Mouse (Mus musculus) cerebral cortex, adult 2 months (tissue): Measurements from ENCODE around the gene Ywhah.

Experiments used
- WGBS: fragments of 180-500 bp; shearing (Covaris S2); methylation state at CpG from one replicate; pipeline ENCODE4 v1.1.7; 2018; 5-methylcytosine and 5-hydroxymethylcytosine counted together

Ywhah gene

GRCm38 (mm10) chr5:33011132-33012106 is 7.2 kb upstream of the Ywhah start:
- 35% methylated on average over 15 of the region's 15 CpGs for WGBS

- WGBS = 91% methylated on average over 1 of the region's 1 CpGs
Observed at GRCm38 (mm10) chr5:33014096-33014495, 4.5 kb upstream of the Ywhah start.

GRCm38 (mm10) chr5:33015579-33015978 is 3.0 kb upstream of the Ywhah start:
- WGBS = 50% methylated on average over 5 of the region's 5 CpGs

- 3% methylated on average over 15 of the region's 15 CpGs for WGBS
Observed at GRCm38 (mm10) chr5:33018189-33018560, 441 bp upstream of the Ywhah start.

- under 1% methylated on average over 12 of the region's 12 CpGs for WGBS
Observed at GRCm38 (mm10) chr5:33019426-33019821, 808 bp downstream of the Ywhah start.

GRCm38 (mm10) chr5:33021622-33022021 is 3.0 kb downstream of the Ywhah start:
- 43% methylated on average over 2 of the region's 2 CpGs for WGBS

GRCm38 (mm10) chr5:33023337-33023736 is 4.7 kb downstream of the Ywhah start:
- WGBS = 38% methylated on average over 4 of the region's 4 CpGs

GRCm38 (mm10) chr5:33024474-33024873 is 5.9 kb downstream of the Ywhah start:
- 24% methylated on average over 5 of the region's 5 CpGs for WGBS

GRCm38 (mm10) chr5:33028656-33029055 is 10.0 kb downstream of the Ywhah start:
- 64% methylated on average over 2 of the region's 2 CpGs for WGBS

- 43% methylated on average over 4 of the region's 4 CpGs for WGBS
Observed at GRCm38 (mm10) chr5:33030425-33031175, 12.0 kb downstream of the Ywhah start.

GRCm38 (mm10) chr5:33032036-33032773 is 13.6 kb downstream of the Ywhah start:
- 72% methylated on average over 10 of the region's 10 CpGs for WGBS

- WGBS = under 1% methylated on average over 4 of the region's 4 CpGs
Observed at GRCm38 (mm10) chr5:33033121-33033520, 14.5 kb downstream of the Ywhah start.

GRCm38 (mm10) chr5:33033633-33034032 is 15.0 kb downstream of the Ywhah start:
- WGBS = 46% methylated on average over 8 of the region's 8 CpGs

GRCm38 (mm10) chr5:33034100-33034499 is 15.5 kb downstream of the Ywhah start:
- WGBS = 28% methylated on average over 7 of the region's 7 CpGs

- 61% methylated on average over 3 of the region's 3 CpGs for WGBS
Observed at GRCm38 (mm10) chr5:33034916-33035315, 16.3 kb downstream of the Ywhah start.

- WGBS = 45% methylated on average over 13 of the region's 13 CpGs
Observed at GRCm38 (mm10) chr5:33038656-33039509, 20.3 kb downstream of the Ywhah start.

GRCm38 (mm10) chr5:33039510-33039911 is 20.9 kb downstream of the Ywhah start:
- whole genome bisulfite sequencing = 4% methylated on average over 13 of the region's 13 CpGs

GRCm38 (mm10) chr5:33040735-33041134 is 22.1 kb downstream of the Ywhah start:
- 89% methylated on average over 1 of the region's 1 CpGs for WGBS

- 80% methylated on average over 10 of the region's 10 CpGs for WGBS
Observed at GRCm38 (mm10) chr5:33043397-33043796, 24.8 kb downstream of the Ywhah start.

GRCm38 (mm10) chr5:33044636-33045315 is 26.2 kb downstream of the Ywhah start:
- 94% methylated on average over 12 of the region's 12 CpGs for WGBS
